Mouse (Mus musculus): ENCODE data around the gene Olfr464.

Gene Olfr464

GRCm38 (mm10) chr11:87883493-87883892 is 37.3 kb downstream of the Olfr464 start:
- TF ChIP-seq GATA4 (IDR thresholded peaks at IDR 0.05; ENCODE audit: insufficient replicate concordance, low read length), result no peak

GRCm38 (mm10) chr11:87881714-87882113 is 39.1 kb downstream of the Olfr464 start:
- TF ChIP-seq GATA4 (IDR thresholded peaks at IDR 0.05; ENCODE audit: insufficient replicate concordance, low read length), result no peak

GRCm38 (mm10) chr11:87879826-87880225 is 40.9 kb downstream of the Olfr464 start:
- no peak for TF ChIP-seq GATA4 (IDR thresholded peaks at IDR 0.05; ENCODE audit: insufficient replicate concordance, low read length)

- no peak for TF ChIP-seq GATA4 (IDR thresholded peaks at IDR 0.05; ENCODE audit: insufficient replicate concordance, low read length)
These were observed 45.3 kb downstream of the Olfr464 start, which contains the start of gene Epx for GRCm38 (mm10) chr11:87875436-87875835. Gene Epx (minus strand): TSS chr11:87875536.

GRCm38 (mm10) chr11:87871766-87872165 is 49.0 kb downstream of the Olfr464 start:
- no peak for TF ChIP-seq GATA4 (IDR thresholded peaks at IDR 0.05; ENCODE audit: insufficient replicate concordance, low read length)

GRCm38 (mm10) chr11:87870096-87870495 is 50.7 kb downstream of the Olfr464 start:
- no peak for TF ChIP-seq GATA4 (IDR thresholded peaks at IDR 0.05; ENCODE audit: insufficient replicate concordance, low read length)

All from liver, adult (tissue).